Mouse (Mus musculus) R1 (cell line): ENCODE results near the gene Jak3.
"Not testable (repeated sequence)": the region's sequence is repeated elsewhere in the genome, so short reads cannot be mapped to it uniquely, and the experiment has no call there.

Experiments used
- DNase-seq: peaks from one replicate; pipeline ENCODE4 v3.0.0-alpha.2; 2018; ENCODE audit warnings: low read depth, low spot score

Gene Jak3

GRCm38 (mm10) chr8:71719928-71720457 is 43.9 kb downstream of the Jak3 start:
- DNase-seq: peak; percentile 88

GRCm38 (mm10) chr8:71723047-71723551 is 47.0 kb downstream of the Jak3 start:
- no peak for DNase-seq

GRCm38 (mm10) chr8:71724389-71724788 is 48.3 kb downstream of the Jak3 start:
- no peak for DNase-seq

GRCm38 (mm10) chr8:71725122-71725924 is 49.2 kb downstream of the Jak3 start, which contains the start of gene Fcho1:
TSS of gene Fcho1 (minus strand) at chr8:71725716.
- peak; percentile 91 for DNase-seq

DNA sequence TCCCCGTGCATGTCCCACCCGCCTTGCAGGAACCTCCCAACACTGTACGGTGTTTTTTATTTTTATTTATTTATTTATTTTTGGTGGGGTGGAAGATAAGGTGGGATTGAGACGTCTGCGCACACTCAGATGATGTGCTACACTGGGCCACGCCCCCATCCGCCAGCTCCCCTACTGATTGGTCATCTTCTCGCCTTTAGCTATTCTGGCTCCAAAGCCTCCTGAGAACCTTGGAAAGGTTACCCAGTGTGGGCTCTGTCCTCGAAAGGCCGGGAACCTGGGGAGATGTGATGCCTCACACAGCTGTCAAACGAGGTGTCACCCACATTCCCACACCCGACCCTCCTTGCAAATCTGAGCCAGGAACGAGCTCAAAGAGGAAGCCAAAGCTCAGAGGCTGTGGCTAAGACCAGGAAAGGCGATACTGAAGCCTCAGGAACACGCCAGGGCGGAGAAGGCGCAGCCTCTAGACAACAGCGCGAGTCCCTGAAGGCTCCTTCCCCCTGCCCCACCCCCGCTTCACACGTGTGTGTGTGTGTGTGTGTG is 52.2 kb downstream of the Jak3 start:
- peak; percentile 75 for DNase-seq

- peak; percentile 79 for DNase-seq
These were observed 52.9 kb downstream of the Jak3 start for GRCm38 (mm10) chr8:71728826-71729620.

- DNase-seq: peak; percentile 55
These were observed 55.6 kb downstream of the Jak3 start for GRCm38 (mm10) chr8:71731652-71732230.

GRCm38 (mm10) chr8:71738316-71738715 is 62.2 kb downstream of the Jak3 start:
- DNase-seq: not testable (repeated sequence)
